Mouse (Mus musculus) CD8-positive naive resting alpha-beta T cell, adult 2 months (primary cell): Measurements from ENCODE around the gene Olfr1208.

Experiments
- DNase-seq, 2 experiments: peaks; one replicate each; pipeline ENCODE4 v3.0.0; 2022; ENCODE audit warnings: low read depth in 2 of 2, low spot score in 2 of 2

Olfr1208 gene

GRCm38 (mm10) chr2:88902211-88902610 lies at the start of gene Olfr1208:
Gene Olfr1208 (minus strand): TSS chr2:88902311.
- DNase-seq, result no peak

- no peak for DNase-seq
These were observed 35.9 kb upstream of the Olfr1208 start, which contains the start of gene Olfr1211 for GRCm38 (mm10) chr2:88938011-88938410. Gene Olfr1211 (minus strand): TSS chr2:88938111.

- no peak for DNase-seq
These were observed 12.9 kb upstream of the Olfr1208 start, which contains the start of gene Olfr1209 for GRCm38 (mm10) chr2:88915057-88915456. Gene Olfr1209 (minus strand): TSS chr2:88915157.

GRCm38 (mm10) chr2:88862931-88863330 lies 39.2 kb downstream of the Olfr1208 start, which contains the start of gene Olfr1206:
Gene Olfr1206 (plus strand): TSS chr2:88863231.
- no peak for DNase-seq

GRCm38 (mm10) chr2:88848992-88849391 lies 53.1 kb downstream of the Olfr1208 start, which contains the start of gene Olfr1204:
Gene Olfr1204 (plus strand): TSS chr2:88849292.
- DNase-seq, result no peak
